Mouse (Mus musculus): ENCODE measurements around the gene Ush2a. TPM values are rescaled to one million over a fixed set of nuclear protein-coding genes. Genes with fewer than 3 reads are reported as not detected.

Ush2a gene
- polyA plus RNA-seq, 1 experiment: 0.19 TPM

DNA sequence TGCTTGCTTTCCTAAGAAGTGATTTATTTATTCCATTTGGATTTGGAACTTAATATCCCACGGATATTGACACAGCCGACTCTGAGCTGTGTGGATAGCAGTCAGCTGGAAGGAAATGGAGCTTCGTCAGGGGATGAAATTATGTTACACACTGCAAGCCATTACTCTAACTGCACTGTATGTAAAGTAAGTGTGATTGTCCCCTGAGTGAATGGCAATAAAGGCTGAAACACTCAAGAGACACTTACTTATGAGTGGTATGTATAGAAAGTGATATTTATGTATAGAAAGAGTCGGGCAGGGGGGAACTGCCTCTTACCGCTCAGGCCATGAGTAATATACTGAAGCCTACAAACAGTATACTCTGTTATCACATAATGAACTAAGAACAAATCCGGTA is 166.3 kb downstream of the Ush2a start:
- H3K4me1 ChIP-seq (ENCODE audit: control insufficient read depth, insufficient read depth, low read length): no peaks in the 10 kb centered on the region
- no peak overlapping the region for H3K4me3 ChIP-seq (ENCODE audit: insufficient read depth, low read length)
- H3K27ac ChIP-seq (ENCODE audit: insufficient read depth, low read length): no peak overlapping the region
- no peak for TF ChIP-seq POLR2A (IDR thresholded peaks at IDR 0.05; ENCODE audit: extremely low read depth, insufficient read depth, low read length)
- TF ChIP-seq CTCF (IDR thresholded peaks at IDR 0.05; ENCODE audit: extremely low read depth, insufficient read depth, low read length): no peak

DNA sequence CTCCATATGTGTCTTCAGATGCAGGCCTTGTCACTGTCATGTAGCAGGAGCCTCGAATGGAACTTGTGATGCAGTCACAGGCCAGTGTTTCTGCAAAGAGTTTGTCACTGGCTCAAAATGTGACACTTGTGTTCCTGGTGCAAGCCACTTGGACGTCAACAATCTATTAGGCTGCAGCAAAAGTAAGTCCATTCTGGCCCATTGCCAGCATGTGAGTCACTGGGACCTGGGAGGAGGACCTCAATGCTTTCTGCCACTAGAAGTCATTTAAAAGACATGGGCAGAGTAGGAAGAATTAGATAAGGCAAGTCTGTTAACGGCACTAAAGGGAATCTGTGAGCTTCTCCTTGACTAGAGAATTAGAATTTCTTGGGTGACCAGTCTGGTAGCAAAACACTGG is 168.9 kb downstream of the Ush2a start:
- Histone ChIP-seq H3K4me1 (ENCODE audit: control insufficient read depth, insufficient read depth, low read length) (no peaks in the 10 kb centered on the region), H3K27ac (ENCODE audit: insufficient read depth, low read length) (no peak overlapping the region), H3K4me3 (ENCODE audit: insufficient read depth, low read length) (no peak overlapping the region)
- TF ChIP-seq CTCF (IDR thresholded peaks at IDR 0.05; ENCODE audit: extremely low read depth, insufficient read depth, low read length): no peak
- no peak for TF ChIP-seq POLR2A (IDR thresholded peaks at IDR 0.05; ENCODE audit: extremely low read depth, insufficient read depth, low read length)

DNA sequence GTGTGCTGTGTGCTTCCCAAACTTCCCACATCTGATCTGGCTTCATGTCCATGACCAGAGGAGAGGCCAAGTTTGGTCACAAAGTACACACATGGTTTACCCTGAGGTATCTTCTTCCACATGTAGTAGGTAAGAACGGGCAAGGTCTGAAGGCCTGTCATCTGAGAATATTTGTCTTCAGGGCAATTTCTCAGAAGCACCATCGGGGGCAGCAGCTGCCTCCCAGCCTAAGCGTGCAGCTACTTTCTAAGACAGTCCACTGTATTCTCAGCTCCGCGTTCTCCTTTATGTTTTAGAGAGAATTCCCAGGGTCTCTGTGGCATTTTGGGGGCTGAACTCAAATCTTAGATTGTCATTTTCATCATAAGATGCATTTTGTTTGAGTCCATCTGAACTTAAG is 186.1 kb downstream of the Ush2a start:
- Histone ChIP-seq H3K27ac (ENCODE audit: insufficient read depth, low read length) (no peak overlapping the region), H3K4me1 (ENCODE audit: control insufficient read depth, insufficient read depth, low read length) (no peaks in the 10 kb centered on the region), H3K4me3 (ENCODE audit: insufficient read depth, low read length) (no peak overlapping the region)
- no peak for TF ChIP-seq CTCF (IDR thresholded peaks at IDR 0.05; ENCODE audit: extremely low read depth, insufficient read depth, low read length)

DNA sequence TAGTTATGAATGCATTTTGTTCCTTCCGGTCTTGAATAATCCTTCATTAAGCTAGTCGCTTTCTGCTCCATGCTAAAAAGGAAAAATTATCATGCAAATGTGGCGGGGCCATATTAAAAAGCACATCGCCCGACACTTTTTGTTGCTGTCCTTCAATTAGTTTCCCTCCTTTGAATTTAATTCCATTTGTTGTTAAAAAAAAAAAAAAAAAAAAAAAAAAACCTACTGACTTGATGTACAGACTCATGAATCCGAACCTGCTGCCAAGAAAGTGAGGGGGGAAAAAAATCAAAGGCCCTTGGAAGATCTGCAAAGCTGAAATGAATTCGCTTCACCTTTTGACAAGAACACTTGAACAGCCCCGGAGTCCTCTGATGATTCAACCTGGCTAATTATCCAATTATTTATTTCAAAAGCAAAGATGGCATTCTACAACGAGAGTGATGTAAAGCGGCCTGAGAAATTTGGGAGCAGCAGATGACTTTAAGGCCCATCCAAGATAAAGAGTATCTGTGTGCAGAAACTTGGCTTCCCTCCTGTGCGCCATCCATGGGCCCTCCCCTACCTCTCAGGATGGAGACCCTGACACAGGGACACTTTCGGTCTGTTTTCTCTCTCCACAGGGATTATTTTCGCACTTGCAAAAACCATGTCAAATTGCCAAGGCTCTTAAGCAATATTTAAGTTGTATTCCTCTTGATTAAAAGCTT is 194.8 kb downstream of the Ush2a start:
- H3K4me1 ChIP-seq (ENCODE audit: control insufficient read depth, insufficient read depth, low read length): no peaks in the 10 kb centered on the region
- no peak overlapping the region for H3K27ac ChIP-seq (ENCODE audit: insufficient read depth, low read length)
- TF ChIP-seq CTCF (IDR thresholded peaks at IDR 0.05; ENCODE audit: extremely low read depth, insufficient read depth, low read length) (no peak), POLR2A (IDR thresholded peaks at IDR 0.05; ENCODE audit: extremely low read depth, insufficient read depth, low read length) (no peak)
- H3K4me3 ChIP-seq (ENCODE audit: insufficient read depth, low read length): no peak overlapping the region

DNA sequence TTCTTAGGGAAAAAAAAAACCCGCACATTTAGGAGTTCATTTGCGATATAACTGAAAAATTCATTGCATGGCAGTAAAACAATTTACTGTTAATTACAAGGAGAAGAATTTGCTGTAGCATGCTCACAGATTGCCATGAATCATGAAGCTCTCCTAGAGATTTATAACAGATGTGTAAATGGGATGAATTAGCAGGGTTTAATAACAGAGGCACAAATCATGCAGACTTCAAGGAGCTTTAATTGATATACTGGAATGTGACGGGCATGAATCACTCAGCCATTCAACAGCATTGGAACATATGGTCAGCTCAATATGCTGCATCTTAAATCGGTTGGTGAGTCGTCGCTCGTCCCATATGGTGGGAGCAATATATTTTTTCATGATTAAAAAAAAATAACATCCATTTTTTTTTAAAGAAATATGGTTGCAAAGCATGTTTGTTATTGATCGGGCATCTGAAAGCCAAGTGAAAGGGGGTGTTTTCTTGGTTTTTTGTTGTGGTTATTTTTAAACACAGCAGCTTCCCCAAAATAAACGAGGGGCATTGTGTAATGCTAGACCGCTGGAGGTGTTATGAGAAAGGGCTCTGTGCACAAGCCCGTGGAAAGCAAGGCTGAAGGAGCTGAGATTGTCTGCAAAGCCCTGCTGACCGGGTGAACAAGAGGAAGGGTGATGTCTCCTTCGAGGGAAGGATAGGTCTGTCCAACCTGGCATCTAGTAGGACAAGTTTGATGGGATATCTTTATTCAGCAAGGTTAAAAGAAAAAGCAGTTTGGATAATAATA is 195.6 kb downstream of the Ush2a start:
- H3K4me3 ChIP-seq (ENCODE audit: insufficient read depth, low read length): no peak overlapping the region
- no peaks in the 10 kb centered on the region for H3K4me1 ChIP-seq (ENCODE audit: control insufficient read depth, insufficient read depth, low read length)
- no peak overlapping the region for H3K27ac ChIP-seq (ENCODE audit: insufficient read depth, low read length)
- TF ChIP-seq POLR2A (IDR thresholded peaks at IDR 0.05; ENCODE audit: extremely low read depth, insufficient read depth, low read length) (no peak), CTCF (IDR thresholded peaks at IDR 0.05; ENCODE audit: extremely low read depth, insufficient read depth, low read length) (no peak)

DNA sequence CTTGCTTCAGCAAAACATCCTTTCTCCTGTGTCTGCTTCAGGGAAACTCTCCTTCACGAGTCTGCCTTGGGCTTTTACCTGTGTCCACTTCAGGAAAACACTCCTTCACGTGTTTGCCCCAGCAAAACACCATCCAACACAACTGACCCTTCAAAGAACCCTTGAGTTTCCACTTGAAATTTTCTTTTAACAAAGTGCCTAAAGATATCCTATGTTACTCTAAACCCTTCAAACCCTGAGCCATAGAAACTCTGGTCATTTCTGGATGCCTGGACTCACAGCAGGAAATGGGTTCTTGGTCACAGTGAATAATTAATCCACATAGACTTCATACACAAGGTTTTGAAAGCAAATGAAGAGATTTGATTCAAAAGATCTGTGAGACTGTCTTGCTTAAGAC is 199.4 kb downstream of the Ush2a start:
- TF ChIP-seq CTCF (IDR thresholded peaks at IDR 0.05; ENCODE audit: extremely low read depth, insufficient read depth, low read length): no peak
- TF ChIP-seq POLR2A (IDR thresholded peaks at IDR 0.05; ENCODE audit: extremely low read depth, insufficient read depth, low read length): no peak
- Histone ChIP-seq H3K4me1 (ENCODE audit: control insufficient read depth, insufficient read depth, low read length) (no peaks in the 10 kb centered on the region), H3K4me3 (ENCODE audit: insufficient read depth, low read length) (no peak overlapping the region), H3K27ac (ENCODE audit: insufficient read depth, low read length) (no peak overlapping the region)

DNA sequence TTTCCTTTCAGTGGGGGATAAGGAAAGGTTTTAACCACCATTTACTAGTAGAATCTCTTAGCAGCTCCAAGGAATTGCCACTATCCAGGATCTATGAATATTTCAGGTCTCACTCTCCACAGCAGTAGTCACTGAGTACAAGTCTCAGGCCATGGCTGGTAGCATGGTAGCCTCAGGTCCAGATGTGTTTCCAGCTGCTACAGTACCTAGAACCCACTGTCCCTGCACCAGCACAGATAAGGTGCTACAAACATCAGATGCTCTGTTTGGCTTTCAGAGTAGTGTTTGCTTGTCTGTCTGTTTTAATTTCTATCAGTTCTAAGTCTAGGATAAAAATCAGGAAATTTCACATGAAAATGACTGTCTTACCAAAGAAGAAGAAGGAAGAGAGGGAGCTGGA is 202.8 kb downstream of the Ush2a start:
- H3K4me1 ChIP-seq (ENCODE audit: control insufficient read depth, insufficient read depth, low read length): no peaks in the 10 kb centered on the region
- H3K27ac ChIP-seq (ENCODE audit: insufficient read depth, low read length): no peak overlapping the region
- TF ChIP-seq CTCF (IDR thresholded peaks at IDR 0.05; ENCODE audit: extremely low read depth, insufficient read depth, low read length): no peak
- TF ChIP-seq POLR2A (IDR thresholded peaks at IDR 0.05; ENCODE audit: extremely low read depth, insufficient read depth, low read length): no peak
- H3K4me3 ChIP-seq (ENCODE audit: insufficient read depth, low read length): no peak overlapping the region

DNA sequence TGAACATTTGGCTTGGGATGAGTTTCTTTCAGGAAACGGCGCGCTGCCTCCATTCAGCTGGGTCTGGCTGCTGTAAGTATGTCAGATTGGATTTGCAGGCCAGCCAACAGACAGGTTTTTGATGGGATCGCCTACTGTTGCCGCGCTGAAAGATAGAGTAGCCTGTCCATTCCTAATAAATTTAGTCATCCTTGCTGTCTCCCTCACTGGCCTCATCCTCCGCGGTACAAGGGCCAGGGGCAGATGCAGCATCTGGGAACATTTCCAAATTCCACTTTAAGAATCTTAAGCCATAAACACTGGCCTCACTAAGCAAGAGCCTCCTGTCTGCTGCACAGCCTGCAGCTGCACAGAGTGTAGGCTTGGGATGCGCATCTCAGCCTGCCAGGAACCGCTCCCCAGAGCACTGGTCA is 206.6 kb downstream of the Ush2a start:
- Histone ChIP-seq H3K27ac (ENCODE audit: insufficient read depth, low read length) (no peak overlapping the region), H3K4me1 (ENCODE audit: control insufficient read depth, insufficient read depth, low read length) (no peaks in the 10 kb centered on the region), H3K4me3 (ENCODE audit: insufficient read depth, low read length) (no peak overlapping the region)
- TF ChIP-seq POLR2A (IDR thresholded peaks at IDR 0.05; ENCODE audit: extremely low read depth, insufficient read depth, low read length) (no peak), CTCF (IDR thresholded peaks at IDR 0.05; ENCODE audit: extremely low read depth, insufficient read depth, low read length) (no peak)

DNA sequence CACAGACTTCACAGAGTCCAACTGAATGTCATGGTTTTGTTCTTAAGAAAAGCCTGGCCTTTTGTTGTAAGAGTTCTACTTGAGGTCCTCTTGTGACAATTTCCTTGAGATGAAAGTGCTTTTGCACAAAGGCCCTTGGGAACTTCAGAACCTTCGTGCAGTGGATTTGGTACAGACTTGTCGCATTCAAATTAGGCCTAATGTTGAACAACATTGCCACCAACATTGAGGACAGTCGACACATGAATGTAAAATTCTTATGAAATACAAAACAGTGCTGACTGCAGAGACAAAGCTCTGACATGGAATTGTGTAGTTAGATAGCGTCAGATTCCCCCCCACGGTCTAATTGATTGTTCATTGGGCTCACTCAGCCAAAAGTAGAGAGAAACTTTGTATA is 243.1 kb downstream of the Ush2a start:
- Histone ChIP-seq H3K4me3 (ENCODE audit: insufficient read depth, low read length) (no peak overlapping the region), H3K27ac (ENCODE audit: insufficient read depth, low read length) (no peak overlapping the region), H3K4me1 (ENCODE audit: control insufficient read depth, insufficient read depth, low read length) (no peaks in the 10 kb centered on the region)
- TF ChIP-seq CTCF (IDR thresholded peaks at IDR 0.05; ENCODE audit: extremely low read depth, insufficient read depth, low read length) (no peak), POLR2A (IDR thresholded peaks at IDR 0.05; ENCODE audit: extremely low read depth, insufficient read depth, low read length) (no peak)

DNA sequence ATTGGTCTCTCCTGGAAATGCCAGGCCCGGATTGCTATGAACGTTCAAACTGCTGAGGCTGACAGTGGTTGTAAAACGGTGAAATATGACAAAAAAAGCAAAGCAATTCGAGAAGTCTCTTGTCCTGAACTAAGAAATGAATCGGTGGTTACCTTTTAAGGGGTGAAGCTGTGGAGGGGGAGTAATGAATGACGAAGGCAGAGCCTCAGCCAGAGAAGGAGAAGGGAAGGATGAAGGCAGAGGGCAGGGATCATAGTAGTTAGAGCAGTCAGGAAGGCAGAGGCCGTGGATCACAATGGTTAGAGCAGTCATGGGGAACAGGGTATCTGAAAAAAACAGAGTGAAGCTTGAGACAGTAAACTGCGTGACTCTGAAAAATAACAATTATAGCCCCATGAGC is 257.0 kb downstream of the Ush2a start:
- Histone ChIP-seq H3K4me1 (ENCODE audit: control insufficient read depth, insufficient read depth, low read length) (no peaks in the 10 kb centered on the region), H3K4me3 (ENCODE audit: insufficient read depth, low read length) (no peak overlapping the region), H3K27ac (ENCODE audit: insufficient read depth, low read length) (no peak overlapping the region)
- TF ChIP-seq CTCF (IDR thresholded peaks at IDR 0.05; ENCODE audit: extremely low read depth, insufficient read depth, low read length): no peak
- TF ChIP-seq POLR2A (IDR thresholded peaks at IDR 0.05; ENCODE audit: extremely low read depth, insufficient read depth, low read length): no peak

Measured in cortical plate, adult 2 months (tissue).